Mouse (Mus musculus) liver, adult 10 weeks (tissue): ENCODE data around the gene Rassf7. TPM values are rescaled to one million over a fixed set of nuclear protein-coding genes. Genes with fewer than 3 reads are reported as not detected.

Experiments used
- polyA plus RNA-seq: library from polyadenylated mRNA; stranded (reverse); fragments of 350-450 nt; fragmentation: Illumina TruSeq; extraction: RNeasy Lipid Tissue Mini Kit (QIAGEN cat#74804); gene quantifications from one replicate; pipeline ENCODE4 v1.2.3, GENCODE M21; 2014; ENCODE audit warnings: low read depth, low replicate concordance

Gene Rassf7
- polyA plus RNA-seq: 3.6 TPM

DNA sequence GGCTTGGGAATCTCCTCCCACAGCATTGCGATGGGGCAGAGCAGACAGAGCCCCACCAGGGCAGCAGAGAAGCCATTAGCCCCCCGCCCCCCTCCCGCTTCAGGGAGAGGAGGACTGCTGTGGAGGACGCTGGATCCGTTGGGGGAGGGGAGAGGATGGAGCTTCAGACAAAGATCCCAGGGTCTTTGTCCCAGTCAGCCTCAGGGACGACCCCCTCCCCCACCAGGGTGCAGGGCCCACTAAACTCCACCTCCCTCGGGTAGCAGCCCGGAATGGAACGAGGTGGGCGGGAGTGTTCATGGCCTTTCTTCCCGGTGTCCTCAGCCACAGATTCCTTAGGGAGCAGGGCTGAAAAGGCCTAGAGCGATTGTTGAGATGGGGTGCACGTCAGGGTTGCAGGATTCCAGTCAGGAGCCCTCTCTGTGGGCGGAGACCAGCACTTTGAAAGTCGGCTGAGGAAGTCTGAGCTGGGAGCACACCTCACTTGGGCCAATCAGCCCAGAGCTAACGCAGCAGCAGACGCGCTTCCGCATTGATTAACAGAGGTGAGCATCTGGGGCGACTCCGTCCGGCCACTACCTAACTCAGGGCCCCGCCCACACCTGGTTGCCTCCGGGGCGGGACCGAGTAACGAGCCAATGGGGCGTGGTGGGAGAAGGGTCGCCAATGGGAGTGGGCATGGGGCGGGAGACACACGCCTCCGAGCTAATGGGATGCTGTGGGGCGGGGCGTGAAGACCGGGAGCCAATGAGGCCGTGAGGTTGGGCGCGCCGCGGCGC is at the start of gene Rassf7:
Gene Rassf7 (plus strand): TSS at position 760 of the 779 bp plus-strand sequence.

GRCm38 (mm10) chr7:141172116-141173006 is 43.3 kb upstream of the Rassf7 start, which contains the start of gene Rnh1:
TSS of gene Rnh1 (minus strand) at chr7:141172857.

GRCm38 (mm10) chr7:141193948-141194347 is 21.7 kb upstream of the Rassf7 start, which contains the start of the genes Hras and Lrrc56:
TSS of gene Hras (minus strand) at chr7:141194005.
TSS of gene Lrrc56 (plus strand) at chr7:141194157.

DNA sequence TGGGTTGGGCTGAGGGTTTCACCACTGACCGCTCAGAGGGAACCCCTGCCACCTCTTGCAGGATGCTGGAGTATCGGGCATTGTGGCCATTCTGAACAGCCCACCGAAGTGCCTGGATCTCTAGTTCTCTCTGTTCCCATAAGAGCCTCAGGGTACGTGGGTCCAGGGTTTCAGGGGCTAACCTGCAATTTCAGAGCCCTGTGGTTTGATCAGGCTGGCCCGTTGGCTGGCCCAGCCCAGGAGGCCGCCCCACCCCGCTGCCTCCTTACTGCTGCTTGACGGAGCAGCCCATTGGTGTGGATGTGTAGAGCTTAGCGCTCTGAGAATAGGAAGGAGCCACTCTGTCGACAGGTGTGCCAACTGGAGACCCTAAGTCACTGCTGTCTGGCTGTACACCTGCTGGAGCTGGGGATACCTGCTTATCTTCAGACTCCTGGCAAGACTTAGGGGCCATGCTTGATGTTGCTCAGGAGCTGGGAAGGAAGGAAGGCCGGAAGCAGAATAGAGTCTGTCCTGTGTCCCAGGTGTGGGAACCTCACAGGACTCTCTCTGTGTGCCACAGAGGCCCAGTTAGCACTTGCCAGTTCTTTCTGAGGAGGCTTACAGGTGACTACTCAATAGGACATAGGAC is 1.9 kb upstream of the Rassf7 start, which contains the start of gene Lmntd2:
Gene Lmntd2 (minus strand): TSS at position 476 of the 631 bp plus-strand sequence.

DNA sequence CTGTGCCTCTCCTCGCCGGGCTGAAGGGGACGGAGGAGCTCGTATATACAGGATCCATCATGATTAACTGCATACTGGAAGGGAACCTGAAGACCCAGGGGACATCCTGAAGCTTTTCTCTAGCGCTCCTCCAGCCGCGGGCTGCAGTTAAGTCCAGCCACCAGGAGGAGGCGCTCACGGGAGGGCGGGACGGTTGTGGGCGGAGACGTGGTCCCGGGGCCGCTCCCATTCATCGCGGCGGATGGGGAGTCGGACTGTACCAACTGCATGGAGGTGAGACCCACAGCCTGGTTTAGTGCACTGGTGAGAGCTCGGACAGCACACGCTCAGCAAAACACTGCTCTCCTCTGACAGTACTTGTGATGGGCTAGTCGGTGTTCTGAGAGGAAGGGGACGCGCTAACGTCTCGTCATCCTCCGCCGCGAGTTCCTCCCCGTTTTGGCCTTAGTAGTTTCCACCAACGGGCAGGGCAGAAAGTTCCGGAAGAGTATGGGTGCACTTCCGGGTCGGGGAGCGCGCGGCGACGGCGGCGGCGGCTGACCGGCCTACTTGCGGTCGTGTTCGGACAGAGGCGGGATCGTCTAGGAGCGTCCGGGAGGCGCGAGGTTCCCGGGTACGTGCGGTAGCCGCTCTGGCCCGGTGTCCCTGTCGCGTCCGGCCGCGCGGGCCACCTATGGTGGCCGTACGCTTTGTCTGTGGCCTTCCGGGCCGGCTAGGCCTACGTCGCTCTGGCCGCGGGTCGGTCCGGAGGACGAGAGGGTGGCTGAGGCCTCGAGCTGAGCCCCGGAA is 12.8 kb downstream of the Rassf7 start, which contains the start of gene Phrf1:
Gene Phrf1 (plus strand): TSS at position 506 of the 789 bp plus-strand sequence.

DNA sequence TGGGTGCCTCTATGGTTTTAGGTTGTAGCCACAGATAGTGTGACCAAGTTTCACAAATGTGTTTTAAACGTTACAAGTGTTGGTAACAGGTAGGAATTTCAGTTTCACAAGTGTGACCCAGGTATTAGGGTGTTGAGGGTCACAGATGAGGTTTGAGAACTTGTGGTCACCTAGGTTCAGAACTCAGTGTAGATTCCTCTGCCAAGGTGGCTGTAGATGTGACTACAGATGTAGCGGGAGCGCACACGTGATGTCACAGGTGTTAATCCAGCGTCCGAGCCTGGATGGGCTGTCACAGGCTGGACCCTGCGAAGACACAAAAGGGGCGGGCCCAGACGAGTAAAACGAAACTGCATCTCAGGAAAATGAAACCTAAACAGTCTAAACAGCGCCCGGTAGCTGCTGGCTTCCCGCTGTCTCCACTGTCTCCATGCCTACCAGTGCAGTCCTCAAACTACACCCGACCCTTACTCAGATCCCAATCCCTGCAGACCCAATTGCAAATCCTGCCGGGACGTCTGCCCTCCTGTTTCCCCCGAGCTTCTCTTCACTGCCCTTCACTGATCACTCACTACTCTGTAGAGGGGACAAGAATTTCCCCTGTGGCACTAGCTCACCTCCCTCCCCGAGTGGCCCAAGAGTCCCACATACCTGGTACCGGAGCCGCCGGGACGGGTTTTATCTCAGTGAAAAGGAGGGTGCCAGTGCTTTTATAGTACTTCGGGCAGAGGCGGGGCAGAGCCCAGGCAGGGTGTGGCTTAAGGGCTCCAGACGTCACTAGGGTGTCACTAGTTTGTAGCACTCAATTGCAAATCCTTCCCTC is 50.3 kb downstream of the Rassf7 start, which contains the start of gene Irf7:
Gene Irf7 (minus strand): TSS at position 743 of the 823 bp plus-strand sequence.

Other genes with a start within 250 kb of the Rassf7 start
- 4.2 TPM for gene Ifitm1, start 248.6 kb upstream of the Rassf7 start, polyA plus RNA-seq
- gene Ifitm3, start 205.1 kb upstream of the Rassf7 start, polyA plus RNA-seq: 163 TPM
- gene Ifitm6, start 197.9 kb upstream of the Rassf7 start, polyA plus RNA-seq: 2.6 TPM
- not detected for gene Gm17387, start 186.7 kb upstream of the Rassf7 start, polyA plus RNA-seq
- gene B4galnt4, start 154.8 kb upstream of the Rassf7 start, polyA plus RNA-seq: not detected
- not detected for gene Pkp3, start 137.6 kb upstream of the Rassf7 start, polyA plus RNA-seq
- 1.6 TPM for gene Sigirr, start 115.3 kb upstream of the Rassf7 start, polyA plus RNA-seq
- not detected for gene Ano9, start 98.1 kb upstream of the Rassf7 start, polyA plus RNA-seq
- gene Ptdss2, start 93.5 kb upstream of the Rassf7 start, polyA plus RNA-seq: 7.0 TPM
- 5.3 TPM for gene Rnh1, start 43.0 kb upstream of the Rassf7 start, polyA plus RNA-seq
- 8.3 TPM for gene Hras, start 21.9 kb upstream of the Rassf7 start, polyA plus RNA-seq
- gene Lrrc56, start 21.7 kb upstream of the Rassf7 start, polyA plus RNA-seq: 0.37 TPM
- 0.37 TPM for gene Lmntd2, start 1.8 kb upstream of the Rassf7 start, polyA plus RNA-seq
- 6.0 TPM for gene Phrf1, start 12.9 kb downstream of the Rassf7 start, polyA plus RNA-seq
- gene Irf7, start 50.6 kb downstream of the Rassf7 start, polyA plus RNA-seq: 32.2 TPM
- 14.3 TPM for gene Cdhr5, start 60.9 kb downstream of the Rassf7 start, polyA plus RNA-seq
- not detected for gene Sct, start 63.3 kb downstream of the Rassf7 start, polyA plus RNA-seq
- gene Drd4, start 76.1 kb downstream of the Rassf7 start, polyA plus RNA-seq: not detected
- gene Deaf1, start 111.8 kb downstream of the Rassf7 start, polyA plus RNA-seq: 1.4 TPM
- 10.1 TPM for gene Tmem80, start 111.9 kb downstream of the Rassf7 start, polyA plus RNA-seq
- gene Eps8l2, start 123.0 kb downstream of the Rassf7 start, polyA plus RNA-seq: 9.6 TPM
- 13.5 TPM for gene Taldo1, start 176.3 kb downstream of the Rassf7 start, polyA plus RNA-seq
- 6.2 TPM for gene Gatd1, start 198.3 kb downstream of the Rassf7 start, polyA plus RNA-seq
- gene Cend1, start 213.6 kb downstream of the Rassf7 start, polyA plus RNA-seq: not detected
- gene Slc25a22, start 222.0 kb downstream of the Rassf7 start, polyA plus RNA-seq: 9.5 TPM
- gene Pidd1, start 228.2 kb downstream of the Rassf7 start, polyA plus RNA-seq: 0.11 TPM
- gene Rplp2, start 231.5 kb downstream of the Rassf7 start, polyA plus RNA-seq: 11.4 TPM
- gene Pnpla2, start 239.3 kb downstream of the Rassf7 start, polyA plus RNA-seq: 6.6 TPM
- gene Cracr2b, start 245.2 kb downstream of the Rassf7 start, polyA plus RNA-seq: not detected